Mouse (Mus musculus) G1E-ER4 (cell line): ENCODE results near the gene Gm11639. TPM values are rescaled to one million over a fixed set of nuclear protein-coding genes. Genes with fewer than 3 reads are reported as not detected.
A peak's percentile ranks its signal among the peaks of the same experiment; 100 is the strongest.

Source experiments
- GATA1 ChIP-seq: IDR thresholded peaks from one replicate; pipeline ENCODE4 v1.8.0; 2012; ENCODE audit warnings: low read length, inconsistent platforms
- polyA plus RNA-seq: library from polyadenylated mRNA; stranded (reverse); fragments of >175 nt; gene quantifications from 2 replicates; pipeline ENCODE4 v1.2.3, GENCODE M21; 2012

The Gm11639 gene
- polyA plus RNA-seq, 1 experiment = not detected

- TF ChIP-seq GATA1 = no peak
These were observed 287.0 kb downstream of the Gm11639 start for GRCm38 (mm10) chr11:104972480-104972879.

- TF ChIP-seq GATA1 = no peak
These were observed 292.5 kb downstream of the Gm11639 start for GRCm38 (mm10) chr11:104977976-104978375.

GRCm38 (mm10) chr11:104981342-104982055 lies 296.0 kb downstream of the Gm11639 start:
- no peak for TF ChIP-seq GATA1

GRCm38 (mm10) chr11:105009232-105009631 lies 323.7 kb downstream of the Gm11639 start:
- TF ChIP-seq GATA1 = no peak

- TF ChIP-seq GATA1 = no peak
These were observed 335.6 kb downstream of the Gm11639 start for GRCm38 (mm10) chr11:105021071-105021470.

GRCm38 (mm10) chr11:105028744-105029348 lies 343.3 kb downstream of the Gm11639 start:
- TF ChIP-seq GATA1 = peak; percentile 49

- no peak for TF ChIP-seq GATA1
These were observed 344.0 kb downstream of the Gm11639 start for GRCm38 (mm10) chr11:105029525-105029924.

- TF ChIP-seq GATA1 = no peak
These were observed 344.7 kb downstream of the Gm11639 start for GRCm38 (mm10) chr11:105030229-105030628.

GRCm38 (mm10) chr11:105031103-105031502 lies 345.6 kb downstream of the Gm11639 start:
- no peak for TF ChIP-seq GATA1

GRCm38 (mm10) chr11:105035081-105035480 lies 349.6 kb downstream of the Gm11639 start:
- TF ChIP-seq GATA1 = no peak

- no peak for TF ChIP-seq GATA1
These were observed 377.8 kb downstream of the Gm11639 start, which contains the start of gene Efcab3 for GRCm38 (mm10) chr11:105063292-105063691. Efcab3 (plus strand) TSS chr11:105063592.

GRCm38 (mm10) chr11:105117814-105118213 lies 432.3 kb downstream of the Gm11639 start:
- no peak for TF ChIP-seq GATA1

GRCm38 (mm10) chr11:105120551-105121061 lies 435.1 kb downstream of the Gm11639 start:
- TF ChIP-seq GATA1 = no peak

GRCm38 (mm10) chr11:105123986-105124385 lies 438.5 kb downstream of the Gm11639 start:
- no peak for TF ChIP-seq GATA1

- no peak for TF ChIP-seq GATA1
These were observed 440.4 kb downstream of the Gm11639 start, which contains the start of gene Mettl2 for GRCm38 (mm10) chr11:105125735-105126519. Mettl2 (plus strand) TSS chr11:105126425.

GRCm38 (mm10) chr11:105126520-105127029 lies 441.1 kb downstream of the Gm11639 start:
- TF ChIP-seq GATA1 = no peak

GRCm38 (mm10) chr11:105135692-105136091 lies 450.2 kb downstream of the Gm11639 start:
- TF ChIP-seq GATA1 = no peak
